1 mouse cellular context compared by ENCODE assay signal in the genomic region with DNA sequence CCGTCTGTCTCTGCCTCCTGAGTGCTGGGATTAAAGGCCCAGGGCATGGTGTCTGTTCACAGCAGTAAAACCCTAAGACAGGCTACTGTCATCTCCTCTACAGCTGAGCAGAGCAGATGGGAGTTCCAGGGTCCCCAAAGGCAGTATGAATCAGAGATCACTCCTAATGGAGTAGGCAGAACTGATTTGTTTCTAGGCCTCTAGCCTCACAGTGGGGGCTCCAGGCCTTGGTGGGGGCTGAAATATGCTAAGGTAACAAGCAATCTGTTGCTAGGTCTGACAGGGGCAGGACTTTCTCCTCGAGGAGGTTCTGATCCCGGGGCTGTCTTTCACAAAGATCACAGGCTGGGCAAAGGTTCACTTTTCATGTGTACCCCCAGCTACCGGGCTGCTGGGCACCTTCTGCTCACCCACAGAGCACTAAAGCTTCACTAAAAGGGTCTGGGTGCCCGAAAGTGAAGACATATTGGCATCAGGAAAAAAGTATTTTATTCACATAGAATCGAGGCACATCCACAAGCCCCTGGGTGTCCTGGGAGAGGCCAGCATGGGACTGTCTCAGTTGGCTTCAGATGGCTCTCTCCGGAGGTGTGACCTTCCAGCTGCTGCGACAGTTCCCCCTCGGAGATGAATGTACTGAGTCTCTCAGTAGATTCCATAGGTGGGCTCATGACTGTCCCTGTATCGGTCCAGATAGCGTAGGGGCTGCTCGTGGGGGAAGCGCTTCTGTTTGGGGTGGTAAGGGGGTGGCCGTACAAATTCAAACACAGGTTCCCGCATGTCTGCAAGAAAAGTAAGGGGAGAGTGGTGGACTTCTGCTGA.
TF ChIP-seq lines count a peak whose summit lies in the region.

No protein-coding gene starts in this region.

TF ChIP-seq in myocyte, 11 proteins besides CTCF, POLR2A, EP300 and RAD21 (continued from another document):
- no peak for TF ChIP-seq CEBPB (IDR thresholded peaks at IDR 0.05; ENCODE audit: insufficient read depth, poor library complexity, severe bottlenecking)
